Mouse (Mus musculus) adrenal gland, adult (tissue): ENCODE data around the gene Anapc11.

Source experiments
- DNase-seq, 2 experiments: peaks; one replicate each; pipeline ENCODE4 v3.0.0; 2022 to 2023; ENCODE audit warnings: low spot score in 1 of 2; ENCODE audit not compliant: inconsistent age in 2 of 2

The Anapc11 gene

DNA sequence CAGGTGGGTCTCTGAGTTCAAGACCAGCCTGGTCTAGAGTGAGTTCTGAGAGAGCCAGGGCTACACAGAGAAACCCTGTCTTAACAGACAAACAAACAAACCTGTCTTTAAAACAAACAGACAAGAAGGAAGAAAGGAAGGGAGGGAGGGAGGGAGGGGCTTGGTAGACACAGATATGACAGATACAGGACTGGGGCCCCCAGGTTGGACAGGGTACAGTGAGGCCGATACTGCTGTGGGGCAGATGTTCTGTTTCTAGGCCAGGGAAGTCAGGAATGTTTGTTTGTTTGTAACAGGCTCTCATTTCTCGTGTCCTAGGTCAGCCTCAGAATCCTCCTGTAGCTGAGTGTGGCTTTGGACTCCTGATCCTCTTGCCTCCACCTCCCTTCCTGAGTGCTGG, 5.3 kb downstream of the Anapc11 start:
- no peak for DNase-seq

DNA sequence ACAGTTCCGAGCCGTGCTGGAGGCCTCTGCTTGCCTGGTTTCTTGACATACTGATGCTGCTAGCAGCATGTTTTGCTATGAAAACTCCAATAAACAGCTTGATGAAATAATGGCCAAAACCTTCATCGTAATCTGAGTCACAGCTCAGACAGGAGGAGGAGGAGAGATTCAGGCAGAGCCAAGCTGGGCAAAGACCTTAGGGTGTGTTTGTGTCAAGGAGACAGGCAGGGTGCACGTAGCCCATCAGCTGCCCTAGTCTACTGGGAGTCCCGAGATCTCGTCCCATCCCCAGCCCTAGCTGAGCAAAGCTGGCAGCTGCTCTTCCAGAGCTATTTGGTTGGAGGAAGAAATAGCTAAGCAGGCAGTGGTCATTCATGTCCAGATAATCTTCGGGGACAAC, 7.4 kb downstream of the Anapc11 start:
- peak; percentile 45 to 75 for DNase-seq

DNA sequence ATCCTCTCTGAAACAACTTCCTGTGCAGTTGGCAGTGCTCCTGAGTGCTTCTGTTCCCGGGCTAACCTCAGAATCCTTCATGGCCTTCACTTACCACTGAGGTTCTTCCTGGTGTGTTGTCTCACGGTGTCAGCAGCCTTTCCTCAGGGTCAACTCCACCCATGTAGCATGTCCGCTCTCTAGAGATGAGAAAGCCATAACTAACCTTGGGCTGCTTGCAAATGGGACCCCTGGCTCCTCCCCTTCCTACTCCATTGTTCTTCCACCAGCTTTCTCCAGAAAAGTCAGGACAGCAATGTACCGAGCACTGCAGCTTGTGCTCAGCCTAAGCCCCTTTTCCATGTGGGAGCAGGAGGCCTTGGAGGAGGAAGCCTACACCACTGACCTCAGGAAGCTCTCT, 8.5 kb downstream of the Anapc11 start:
- DNase-seq = peak in 1 of 2 experiments; percentile 70

- DNase-seq = no peak
Observed at GRCm38 (mm10) chr11:120608241-120609034, 10.2 kb downstream of the Anapc11 start, which contains the start of gene Npb. Gene Npb (plus strand): TSS chr11:120608477.

- peak; percentile 66 to 81 for DNase-seq
Observed at GRCm38 (mm10) chr11:120609250-120609649, 11.0 kb downstream of the Anapc11 start.

DNA sequence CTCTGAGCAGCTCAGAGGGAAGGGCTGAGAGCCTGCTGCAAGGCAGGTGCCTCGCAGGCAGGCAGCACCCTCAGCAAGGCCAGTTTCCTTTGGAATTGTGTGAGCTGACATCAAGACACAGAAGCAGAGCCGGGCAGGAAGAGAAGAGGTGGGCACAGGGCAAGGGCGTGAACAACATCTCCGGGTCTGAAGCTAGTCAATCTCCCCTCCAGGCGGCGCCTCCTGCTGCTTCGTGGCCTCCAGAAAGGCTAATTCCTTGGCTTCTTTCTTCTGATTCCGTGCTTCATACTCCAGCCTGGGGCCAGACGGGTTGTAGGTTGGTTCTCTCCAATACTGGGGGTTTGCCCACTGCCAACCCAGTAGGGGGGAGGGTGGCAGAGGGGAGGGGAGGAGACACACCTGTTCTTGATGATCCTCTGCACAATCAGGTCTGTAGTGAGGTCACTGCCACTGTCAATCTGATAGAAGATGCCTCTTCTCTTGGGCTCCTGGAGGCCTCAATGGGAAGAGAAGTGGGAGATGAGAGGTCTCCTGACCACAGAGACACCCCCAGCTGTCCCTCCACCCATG, 12.3 kb downstream of the Anapc11 start:
- peak in 1 of 2 experiments; percentile 32 for DNase-seq

DNA sequence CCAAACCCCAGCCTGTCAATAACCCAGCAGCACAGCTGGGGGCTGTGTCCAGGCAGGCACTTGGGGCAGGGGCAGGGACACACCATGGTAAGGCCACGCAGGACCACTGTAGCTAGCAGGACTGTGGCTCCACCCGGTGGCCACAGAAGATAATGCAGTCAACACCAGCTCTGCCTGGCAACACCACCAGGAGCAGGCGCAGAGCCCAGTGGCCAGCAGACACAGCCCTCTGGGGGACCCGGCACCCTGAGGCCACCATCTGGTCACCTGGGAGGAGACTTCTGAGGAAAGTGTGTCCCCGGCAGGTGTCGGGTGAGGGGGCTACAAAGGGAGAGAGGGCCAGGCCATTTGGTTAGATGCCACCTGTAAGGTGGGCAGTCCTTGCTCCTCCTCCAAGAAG, 14.5 kb downstream of the Anapc11 start:
- peak; percentile 72 to 87 for DNase-seq

DNA sequence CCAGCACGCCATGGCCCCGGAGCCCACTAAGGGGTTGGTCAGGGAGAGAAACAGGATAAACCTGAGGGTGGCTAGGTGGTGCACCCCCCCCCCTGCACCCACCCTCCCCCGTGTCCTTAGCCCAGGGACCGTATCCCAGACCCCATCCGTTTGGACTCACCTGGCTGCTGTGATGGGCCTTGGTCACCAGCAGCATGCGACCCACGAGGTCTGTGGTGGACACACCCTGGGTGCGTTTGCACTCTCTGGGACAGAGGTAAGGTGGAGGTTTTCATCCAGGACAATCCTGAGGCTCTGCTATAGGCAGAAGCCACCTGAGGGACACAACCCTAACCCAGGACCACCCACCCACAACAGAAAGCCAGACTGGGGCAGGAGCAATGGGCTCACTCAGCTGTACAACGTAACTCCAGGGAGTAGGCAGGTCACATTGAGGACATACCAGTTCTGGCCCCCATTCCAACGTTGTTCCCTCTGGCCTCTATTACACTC, 15.3 kb downstream of the Anapc11 start:
- DNase-seq = peak in 1 of 2 experiments; percentile 30

GRCm38 (mm10) chr11:120613976-120614375, 15.8 kb downstream of the Anapc11 start:
- DNase-seq = peak in 1 of 2 experiments; percentile 43

DNA sequence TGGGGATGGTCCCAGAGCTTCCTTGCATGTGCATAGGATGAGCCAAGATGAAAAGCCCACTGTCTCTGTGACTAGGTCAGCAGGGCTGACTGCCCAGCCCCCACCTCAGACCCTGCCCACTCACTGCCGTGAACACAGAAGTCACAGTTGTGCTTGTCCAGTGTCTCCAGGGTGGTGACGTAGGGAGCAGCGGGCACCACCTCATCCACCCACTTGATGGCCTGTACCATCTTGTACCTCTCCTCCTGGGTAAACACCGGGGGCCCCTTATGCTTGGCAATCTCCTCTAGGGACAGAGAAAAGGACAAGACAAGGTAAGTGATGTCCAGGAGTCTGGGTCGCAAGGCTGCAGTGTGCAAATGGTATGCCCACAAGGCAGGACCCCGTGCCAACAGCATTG, 16.9 kb downstream of the Anapc11 start:
- peak in 1 of 2 experiments; percentile 32 for DNase-seq

DNA sequence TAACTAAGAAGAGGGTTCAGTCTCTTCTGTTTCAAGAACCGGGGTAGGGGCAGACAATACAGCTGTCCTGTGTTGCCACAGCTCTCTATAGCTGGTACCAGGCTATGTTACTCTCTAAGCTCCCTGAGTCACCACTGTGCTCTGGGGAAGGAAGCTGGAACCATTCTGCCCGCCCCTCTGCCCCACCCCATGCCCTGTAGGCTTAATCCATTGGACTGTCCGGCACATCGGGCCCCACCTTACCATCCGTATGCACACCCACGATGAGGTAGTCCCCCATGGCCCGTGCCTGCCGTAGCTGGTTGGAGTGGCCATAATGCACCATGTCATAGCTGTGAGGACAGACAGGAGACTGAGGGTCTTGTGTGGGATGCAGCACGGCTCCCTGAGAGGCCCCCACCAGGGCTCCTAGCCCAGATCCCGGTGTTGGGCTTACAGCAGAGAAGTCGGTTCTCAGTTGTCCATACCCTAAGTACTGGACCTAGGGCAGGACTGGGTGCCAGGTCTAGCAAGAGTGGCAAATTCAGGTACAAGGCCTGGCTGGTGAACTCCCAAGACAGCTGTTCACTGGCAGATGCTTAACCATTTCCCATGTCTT, 17.5 kb downstream of the Anapc11 start:
- peak in 1 of 2 experiments; percentile 32 for DNase-seq

DNA sequence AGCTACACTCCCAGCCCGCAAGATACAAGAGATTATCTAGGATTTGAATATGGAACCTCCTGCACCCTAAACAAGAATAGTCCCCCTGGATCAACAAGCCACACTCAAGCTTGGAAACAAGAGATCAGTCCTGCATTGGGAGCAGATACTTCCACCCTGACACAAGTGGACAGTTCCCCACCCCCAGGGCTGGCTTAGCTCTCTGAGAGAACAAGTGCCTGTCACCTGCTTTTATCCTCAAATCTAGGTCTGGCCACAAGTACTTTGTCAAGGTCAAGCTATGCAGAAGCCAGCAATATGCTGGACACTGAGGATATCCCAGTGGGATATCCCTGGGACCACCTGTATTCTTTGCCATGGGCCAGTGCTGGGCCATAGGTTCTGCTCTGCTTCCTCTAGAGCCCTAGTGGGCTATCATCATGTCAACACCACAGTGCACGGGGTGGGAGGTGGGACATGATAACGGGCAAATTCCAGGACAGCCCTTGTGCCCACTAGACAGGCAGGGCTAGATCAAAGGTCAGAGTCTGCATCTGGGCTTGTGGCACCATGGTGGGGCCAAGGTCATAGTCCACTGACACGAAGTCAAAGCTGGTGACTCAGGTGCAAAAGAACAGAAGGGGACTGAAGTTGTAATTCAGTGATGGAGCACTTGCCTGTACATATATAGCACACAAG, 18.5 kb downstream of the Anapc11 start:
- no peak for DNase-seq

GRCm38 (mm10) chr11:120617519-120618112, 19.4 kb downstream of the Anapc11 start, which contains the start of gene Pcyt2:
Gene Pcyt2 (minus strand): TSS chr11:120617936.
- peak; percentile 97 for DNase-seq

- peak in 1 of 2 experiments; percentile 75 for DNase-seq
Observed at GRCm38 (mm10) chr11:120618619-120619535, 20.7 kb downstream of the Anapc11 start.

GRCm38 (mm10) chr11:120620195-120620594, 22.0 kb downstream of the Anapc11 start:
- DNase-seq = peak in 1 of 2 experiments; percentile 24

- peak in 1 of 2 experiments; percentile 83 for DNase-seq
Observed at GRCm38 (mm10) chr11:120622805-120623204, 24.6 kb downstream of the Anapc11 start.

- DNase-seq = peak; percentile 76 to 88
Observed at GRCm38 (mm10) chr11:120623961-120624679, 25.9 kb downstream of the Anapc11 start.

DNA sequence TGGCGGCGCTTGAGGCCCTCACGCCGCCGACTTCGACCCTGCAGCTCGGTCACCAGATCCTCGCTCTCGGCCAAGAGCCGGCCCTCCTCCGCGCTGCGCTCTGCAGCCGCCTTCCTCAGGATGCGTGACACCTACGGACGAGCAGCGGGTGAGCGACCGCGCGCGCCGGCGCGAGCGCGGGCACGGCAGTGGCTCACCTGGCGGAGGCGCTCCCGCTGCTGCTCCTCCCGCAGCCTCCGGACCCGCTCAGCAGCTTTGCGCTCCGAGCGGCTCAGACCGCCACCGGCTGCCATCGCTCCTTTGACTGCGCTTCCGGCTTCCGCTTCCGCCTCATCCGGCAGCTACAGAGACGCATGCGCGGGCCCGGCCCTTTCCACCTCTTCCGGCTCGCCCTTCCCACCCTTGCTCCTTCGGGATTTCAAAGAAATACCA, 26.5 kb downstream of the Anapc11 start:
- DNase-seq = peak; percentile 89 to 94
